Mouse (Mus musculus) intestine, embryonic 14.5 days (tissue): Measurements from ENCODE around the gene Gm37240. TPM values are rescaled to one million over a fixed set of nuclear protein-coding genes. Genes with fewer than 3 reads are reported as not detected.

Source experiments
- ATAC-seq: fragments of 200-750 bp; cut with Nextera tagmentation; replicated peaks from 2 replicates; pipeline ENCODE4 v1.8.0; 2017; ENCODE audit warnings: low read depth, moderate number of reproducible peaks, moderate TSS enrichment, moderate library complexity; ENCODE audit not compliant: low FRiP score, low TSS enrichment
- DNase-seq: peaks from one replicate; pipeline ENCODE4 v3.0.0-alpha.2; 2018; ENCODE audit warnings: low spot score
- H3K27ac ChIP-seq: fragments of 300-500 bp; sonication (generic); 2 replicates; pipeline ENCODE4 v1.5.1; 2014; ENCODE audit warnings: low read depth, mild to moderate bottlenecking, control low read depth
- H3K27me3 ChIP-seq: fragments of 300-500 bp; sonication (generic); replicated peaks from 2 replicates; pipeline ENCODE4 v1.6.1; 2014; ENCODE audit warnings: low read length, control low read depth; ENCODE audit not compliant: control insufficient read depth, insufficient read depth
- H3K36me3 ChIP-seq: fragments of 300-500 bp; sonication (generic); 2 replicates; pipeline ENCODE4 v1.6.1; 2014; ENCODE audit warnings: low read length, control low read depth; ENCODE audit not compliant: control insufficient read depth, insufficient read depth
- H3K4me1 ChIP-seq: fragments of 300-500 bp; sonication (generic); replicated peaks from 2 replicates; pipeline ENCODE4 v1.6.1; 2014; ENCODE audit warnings: low read length, control low read depth, mixed read lengths; ENCODE audit not compliant: control insufficient read depth, insufficient read depth
- H3K4me2 ChIP-seq: fragments of 300-500 bp; sonication (generic); 2 replicates; pipeline ENCODE4 v1.6.1; 2014; ENCODE audit warnings: low read length
- H3K4me3 ChIP-seq: fragments of 300-500 bp; sonication (generic); 2 replicates; pipeline ENCODE4 v1.5.1; 2014; ENCODE audit warnings: low read depth, low read length, control low read depth, mixed read lengths
- H3K9ac ChIP-seq: fragments of 300-500 bp; sonication (generic); 2 replicates; pipeline ENCODE4 v1.6.1; 2014; ENCODE audit warnings: mild to moderate bottlenecking, low read length
- H3K9me3 ChIP-seq: fragments of 300-500 bp; sonication (generic); 2 replicates; pipeline ENCODE4 v1.6.1; 2016; ENCODE audit warnings: low read length, control low read depth; ENCODE audit not compliant: control insufficient read depth
- WGBS: fragments of 180-500 bp; shearing (Covaris S2); extraction: QIAGEN DNeasy Blood & Tissue Kit; methylation state at CpG from one replicate; pipeline ENCODE4 v1.1.7; 2014; 5-methylcytosine and 5-hydroxymethylcytosine counted together
- polyA plus RNA-seq: library from polyadenylated mRNA; unstranded; fragments of >200 nt; fragmentation: Nextera tagmentation; extraction: Ambion mirVana; gene quantifications from 2 replicates; pipeline ENCODE4 v1.2.1, GENCODE M21; 2014

The Gm37240 gene
- polyA plus RNA-seq, 1 experiment from 2014 or later: 5.3 TPM

- peaks cover 7% of the 10 kb centered on the region; the same call in 1 of the 2 replicates for H3K36me3 ChIP-seq
- ATAC-seq (no peak), DNase-seq (no peak)
- no peaks in the 10 kb centered on the region for H3K27me3 ChIP-seq
- no peak overlapping the region for H3K4me2 ChIP-seq
- no peak overlapping the region for H3K27ac ChIP-seq
- no peak overlapping the region for H3K9ac ChIP-seq
- no peaks in the 10 kb centered on the region for H3K9me3 ChIP-seq
- WGBS: 22% methylated on average over 1 of the region's 1 CpGs
- H3K4me1 ChIP-seq: no peaks in the 10 kb centered on the region
- no peak overlapping the region for H3K4me3 ChIP-seq
These were observed 980.8 kb downstream of the Gm37240 start for GRCm38 (mm10) chr3:84906528-84906927.

DNA sequence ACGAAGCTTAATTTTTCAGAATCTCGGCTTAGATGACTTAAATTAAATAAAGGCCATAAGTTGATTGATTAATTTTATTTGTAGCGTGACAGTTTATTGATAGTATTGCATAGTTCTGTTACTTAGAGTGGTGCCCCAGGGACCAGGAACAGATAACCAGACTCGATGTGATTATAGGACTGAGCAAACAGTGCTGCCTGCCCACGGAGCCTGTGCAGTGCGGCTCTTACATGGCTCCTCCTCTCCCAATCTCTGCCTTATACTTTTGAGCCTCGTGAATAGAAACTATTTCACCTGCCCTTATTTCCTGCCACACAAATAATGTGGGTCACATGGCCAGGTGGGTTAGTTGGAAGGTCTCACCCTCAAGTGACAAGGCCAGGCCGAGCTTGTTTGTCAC is 989.4 kb downstream of the Gm37240 start:
- no peak overlapping the region for H3K27ac ChIP-seq
- no peak overlapping the region for H3K4me2 ChIP-seq
- no peaks in the 10 kb centered on the region for H3K36me3 ChIP-seq
- no peak for ATAC-seq
- H3K27me3 ChIP-seq: no peaks in the 10 kb centered on the region
- DNase-seq: no peak
- H3K9ac ChIP-seq: no peak overlapping the region
- H3K9me3 ChIP-seq: no peaks in the 10 kb centered on the region
- H3K4me1 ChIP-seq: no peaks in the 10 kb centered on the region
- 62% methylated on average over 8 of the region's 8 CpGs for WGBS
- H3K4me3 ChIP-seq: no peak overlapping the region

- Histone ChIP-seq H3K4me3 (no peak overlapping the region), H3K27me3 (no peaks in the 10 kb centered on the region), H3K27ac (no peak overlapping the region), H3K36me3 (no peaks in the 10 kb centered on the region), H3K9ac (no peak overlapping the region), H3K4me1 (no peaks in the 10 kb centered on the region), H3K4me2 (no peak overlapping the region), H3K9me3 (no peaks in the 10 kb centered on the region)
- ATAC-seq (no peak), DNase-seq (no peak)
- WGBS: 94% methylated on average over 5 of the region's 5 CpGs
These were observed 996.3 kb downstream of the Gm37240 start for GRCm38 (mm10) chr3:84890983-84891382.

DNA sequence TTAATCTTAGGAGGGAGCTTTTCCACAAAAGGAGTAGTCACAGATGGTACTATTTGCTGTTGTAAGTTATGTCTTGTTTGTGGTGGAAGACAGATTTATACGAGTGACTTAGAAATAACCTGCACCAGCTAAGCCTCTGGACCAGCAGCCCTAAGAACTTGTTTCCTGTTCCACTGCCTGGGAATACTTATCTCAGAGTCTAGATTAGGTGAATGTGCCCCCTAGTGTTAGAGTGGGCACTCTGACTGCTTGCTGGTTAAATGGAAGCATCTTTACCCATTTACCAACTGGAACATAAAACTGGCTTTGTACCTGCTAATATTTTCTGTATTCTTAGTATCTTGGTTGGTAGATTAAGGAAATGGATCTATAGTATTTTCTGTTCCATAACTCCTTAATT is 997.7 kb downstream of the Gm37240 start:
- H3K4me1 ChIP-seq: no peaks in the 10 kb centered on the region
- no peak overlapping the region for H3K9ac ChIP-seq
- H3K4me2 ChIP-seq: no peak overlapping the region
- DNase-seq: no peak
- no peak for ATAC-seq
- no peaks in the 10 kb centered on the region for H3K9me3 ChIP-seq
- no peak overlapping the region for H3K4me3 ChIP-seq
- no peaks in the 10 kb centered on the region for H3K27me3 ChIP-seq
- H3K36me3 ChIP-seq: no peaks in the 10 kb centered on the region
- H3K27ac ChIP-seq: no peak overlapping the region
- 18% methylated on average over 1 of the region's 1 CpGs for WGBS

GRCm38 (mm10) chr3:84883817-84884483 is 1003.4 kb downstream of the Gm37240 start:
- Histone ChIP-seq H3K9ac (no peak overlapping the region), H3K27me3 (no peaks in the 10 kb centered on the region), H3K27ac (no peak overlapping the region), H3K36me3 (no peaks in the 10 kb centered on the region), H3K4me2 (no peak overlapping the region), H3K4me3 (no peak overlapping the region), H3K9me3 (no peaks in the 10 kb centered on the region), H3K4me1 (no peaks in the 10 kb centered on the region)
- DNase-seq (no peak), ATAC-seq (no peak)
- 40% methylated on average over 11 of the region's 11 CpGs for WGBS

- no peaks in the 10 kb centered on the region for H3K36me3 ChIP-seq
- H3K27me3 ChIP-seq: no peaks in the 10 kb centered on the region
- 61% methylated on average over 4 of the region's 4 CpGs for WGBS
- no peak overlapping the region for H3K4me3 ChIP-seq
- H3K27ac ChIP-seq: no peak overlapping the region
- no peak overlapping the region for H3K9ac ChIP-seq
- H3K4me1 ChIP-seq: 0 out of 2 replicates have a peak, but pooled peaks cover 3% of the 10 kb centered on the region
- no peak for ATAC-seq
- DNase-seq: no peak
- H3K9me3 ChIP-seq: no peaks in the 10 kb centered on the region
- no peak overlapping the region for H3K4me2 ChIP-seq
These were observed 1011.1 kb downstream of the Gm37240 start for GRCm38 (mm10) chr3:84876211-84876610.

GRCm38 (mm10) chr3:84875306-84875705 is 1012.0 kb downstream of the Gm37240 start:
- ATAC-seq (no peak), DNase-seq (no peak)
- H3K27ac ChIP-seq: no peak overlapping the region
- 0 out of 2 replicates have a peak overlapping the region, but pooled peaks have one; percentile 5 for H3K4me2 ChIP-seq
- 40% methylated on average over 9 of the region's 9 CpGs for WGBS
- no peaks in the 10 kb centered on the region for H3K36me3 ChIP-seq
- no peak overlapping the region for H3K9ac ChIP-seq
- H3K27me3 ChIP-seq: no peaks in the 10 kb centered on the region
- 0 out of 2 replicates have a peak, but pooled peaks cover 3% of the 10 kb centered on the region for H3K4me1 ChIP-seq
- H3K4me3 ChIP-seq: no peak overlapping the region
- H3K9me3 ChIP-seq: no peaks in the 10 kb centered on the region

DNA sequence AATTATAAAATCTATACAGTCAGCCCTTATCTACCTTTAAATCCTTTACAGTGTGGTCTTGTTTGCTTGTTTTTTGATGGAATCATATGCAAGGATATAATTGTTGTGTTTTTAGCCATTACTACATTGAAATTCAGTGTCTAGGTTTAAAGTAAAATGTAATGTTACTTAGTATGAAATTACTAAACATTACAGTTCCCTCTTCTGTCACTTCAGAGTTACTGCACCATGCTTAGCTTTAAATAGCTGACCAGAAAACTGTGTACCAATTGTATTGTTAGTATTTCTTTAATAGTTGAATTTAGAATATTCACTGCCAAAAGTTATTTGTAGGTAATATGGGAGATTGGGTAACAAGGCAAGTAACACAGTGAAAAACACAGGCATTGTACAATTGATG is 1017.2 kb downstream of the Gm37240 start:
- Histone ChIP-seq H3K4me3 (no peak overlapping the region), H3K27ac (no peak overlapping the region), H3K9ac (no peak overlapping the region), H3K9me3 (no peaks in the 10 kb centered on the region), H3K36me3 (no peaks in the 10 kb centered on the region), H3K4me1 (peaks cover 22% of the 10 kb centered on the region), H3K4me2 (no peak overlapping the region), H3K27me3 (no peaks in the 10 kb centered on the region)
- ATAC-seq (no peak), DNase-seq (no peak)

GRCm38 (mm10) chr3:84867991-84868390 is 1019.3 kb downstream of the Gm37240 start:
- ATAC-seq (no peak), DNase-seq (no peak)
- no peaks in the 10 kb centered on the region for H3K27me3 ChIP-seq
- no peak overlapping the region for H3K9ac ChIP-seq
- peaks cover 19% of the 10 kb centered on the region for H3K4me1 ChIP-seq
- no peaks in the 10 kb centered on the region for H3K36me3 ChIP-seq
- no peak overlapping the region for H3K4me3 ChIP-seq
- no peak overlapping the region for H3K4me2 ChIP-seq
- WGBS: 19% methylated on average over 1 of the region's 1 CpGs
- H3K27ac ChIP-seq: no peak overlapping the region
- H3K9me3 ChIP-seq: no peaks in the 10 kb centered on the region
